Mouse (Mus musculus) midbrain, embryonic 10.5 days (tissue): ENCODE measurements around the gene Mapkap1. TPM values are rescaled to one million over a fixed set of nuclear protein-coding genes. Genes with fewer than 3 reads are reported as not detected.

Experiments used
- DNase-seq: peaks from one replicate; pipeline ENCODE4 v3.0.0-alpha.2; 2017; ENCODE audit warnings: low spot score
- H3K27ac ChIP-seq: fragments of 300-500 bp; sonication (generic); replicated peaks from 2 replicates; pipeline ENCODE4 v1.5.1; 2016; ENCODE audit warnings: mild to moderate bottlenecking
- H3K27me3 ChIP-seq: fragments of 300-500 bp; sonication (generic); 2 replicates; pipeline ENCODE4 v1.6.1; 2016; ENCODE audit warnings: low read depth, mild to moderate bottlenecking; ENCODE audit not compliant: poor library complexity, severe bottlenecking
- H3K36me3 ChIP-seq: fragments of 300-500 bp; sonication (generic); 2 replicates; pipeline ENCODE4 v1.6.1; 2016; ENCODE audit warnings: mild to moderate bottlenecking, moderate library complexity
- H3K4me1 ChIP-seq: fragments of 300-500 bp; sonication (generic); 2 replicates; pipeline ENCODE4 v1.6.1; 2016
- H3K4me3 ChIP-seq: fragments of 300-500 bp; sonication (generic); 2 replicates; pipeline ENCODE4 v1.5.1; 2016; ENCODE audit warnings: mild to moderate bottlenecking, moderate library complexity
- H3K9me3 ChIP-seq: fragments of 300-500 bp; sonication (generic); replicated peaks from 2 replicates; pipeline ENCODE4 v1.6.1; 2016; ENCODE audit warnings: mild to moderate bottlenecking
- WGBS: fragments of 180-500 bp; shearing (Covaris S2); methylation state at CpG from one replicate; pipeline ENCODE4 v1.1.7; 2016; 5-methylcytosine and 5-hydroxymethylcytosine counted together
- polyA plus RNA-seq: library from polyadenylated mRNA; unstranded; fragments of >200 nt; fragmentation: Nextera tagmentation; extraction: Ambion mirVana; gene quantifications from 2 replicates; pipeline ENCODE4 v1.2.1, GENCODE M21; 2016

Gene Mapkap1
- polyA plus RNA-seq, 1 experiment from 2014 or later, result 93.4 TPM

DNA sequence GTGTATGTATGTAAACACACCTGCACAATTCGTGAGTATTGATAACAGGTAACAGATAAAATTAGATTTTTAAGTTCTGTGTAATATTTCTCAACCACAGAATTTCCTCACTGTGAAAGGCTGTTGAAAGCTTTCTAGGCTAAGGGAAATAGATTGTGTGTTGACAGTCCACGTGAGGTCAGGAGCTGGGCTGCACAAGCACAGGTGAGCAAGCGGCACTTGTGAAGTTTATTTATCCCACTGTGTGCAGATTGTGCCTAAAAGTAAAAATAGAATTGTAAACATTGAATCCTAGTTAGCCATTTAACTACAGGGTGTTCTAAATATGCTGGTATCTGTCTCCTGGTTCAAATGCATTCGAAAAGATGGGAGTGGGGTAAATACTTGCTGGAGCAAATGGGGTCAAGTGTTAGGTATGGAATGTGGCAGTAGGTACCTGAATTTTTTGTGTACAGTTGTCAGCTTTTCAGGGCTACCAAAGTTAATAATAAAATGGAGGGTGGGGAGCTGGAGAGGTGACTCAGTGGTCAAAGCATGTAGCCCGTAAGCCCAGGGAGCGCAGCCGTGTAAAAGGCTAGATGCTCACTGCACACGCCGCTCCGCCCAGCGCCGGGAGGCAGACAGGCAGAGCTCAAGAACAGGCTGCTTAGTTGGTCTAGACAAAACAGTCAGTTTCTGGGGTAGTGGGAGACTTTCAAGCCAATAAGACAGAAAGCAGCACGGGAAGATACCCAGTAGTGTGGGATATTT is 138.2 kb downstream of the Mapkap1 start:
- H3K4me3 ChIP-seq, result no peak overlapping the region
- no peak overlapping the region for H3K27ac ChIP-seq
- 93% methylated on average over 13 of the region's 13 CpGs for WGBS
- H3K36me3 ChIP-seq, result no peaks in the 10 kb centered on the region
- DNase-seq, result no peak
- no peaks in the 10 kb centered on the region for H3K27me3 ChIP-seq
- peaks cover 6% of the 10 kb centered on the region for H3K4me1 ChIP-seq
- H3K9me3 ChIP-seq, result no peaks in the 10 kb centered on the region

DNA sequence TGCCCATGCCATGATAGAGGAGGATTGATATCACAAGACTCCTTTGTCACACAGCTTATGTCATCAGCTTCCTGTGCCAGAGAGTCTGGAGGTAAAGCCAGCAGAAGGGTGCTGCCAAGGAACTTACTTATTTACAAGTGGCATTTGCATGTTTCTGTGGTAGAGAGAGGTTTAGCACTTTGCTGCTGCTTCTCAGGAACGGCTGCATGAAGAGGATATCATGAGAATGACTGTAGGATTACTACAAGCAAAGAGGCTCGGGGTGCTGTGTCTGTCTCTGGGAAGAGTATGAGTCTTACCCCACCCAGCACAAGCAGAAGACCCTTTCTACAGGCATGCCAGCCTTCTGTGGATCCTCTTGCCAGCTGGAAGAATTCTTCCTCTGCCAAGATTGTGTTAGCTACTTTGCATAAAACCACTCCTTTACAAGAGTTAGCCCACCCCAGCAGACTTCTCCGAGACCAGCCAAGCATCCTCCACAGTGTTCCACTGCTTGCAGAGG is 139.7 kb downstream of the Mapkap1 start:
- Histone ChIP-seq H3K36me3 (no peaks in the 10 kb centered on the region), H3K27me3 (no peaks in the 10 kb centered on the region), H3K4me3 (no peak overlapping the region), H3K27ac (no peak overlapping the region), H3K4me1 (peaks cover 11% of the 10 kb centered on the region), H3K9me3 (no peaks in the 10 kb centered on the region)
- 87% methylated on average over 3 of the region's 3 CpGs for WGBS
- no peak for DNase-seq

DNA sequence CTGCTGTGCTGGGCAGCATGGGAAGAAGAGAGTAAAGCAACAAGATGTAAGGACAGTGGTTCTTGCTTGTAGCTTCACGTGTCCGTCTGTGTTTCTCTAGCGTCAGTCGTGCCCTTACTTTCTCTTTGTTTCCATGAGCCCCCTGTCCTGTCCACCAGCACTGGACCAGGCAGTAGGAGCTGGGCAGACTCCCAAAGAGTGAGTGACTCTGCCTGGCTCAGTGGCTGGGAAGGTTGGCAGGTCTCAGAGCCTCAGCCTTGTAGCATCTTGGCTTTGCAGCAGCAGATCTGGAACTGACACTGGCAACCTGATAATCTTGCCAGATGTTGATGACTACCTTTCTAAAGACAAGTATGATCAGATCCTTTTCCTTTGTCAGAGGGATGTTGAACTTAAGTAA is 140.9 kb downstream of the Mapkap1 start:
- no peak overlapping the region for H3K4me3 ChIP-seq
- H3K27ac ChIP-seq, result no peak overlapping the region
- peaks cover 14% of the 10 kb centered on the region for H3K4me1 ChIP-seq
- H3K9me3 ChIP-seq, result no peaks in the 10 kb centered on the region
- no peaks in the 10 kb centered on the region for H3K27me3 ChIP-seq
- H3K36me3 ChIP-seq, result no peaks in the 10 kb centered on the region
- no peak for DNase-seq
- 95% methylated on average over 4 of the region's 4 CpGs for WGBS

DNA sequence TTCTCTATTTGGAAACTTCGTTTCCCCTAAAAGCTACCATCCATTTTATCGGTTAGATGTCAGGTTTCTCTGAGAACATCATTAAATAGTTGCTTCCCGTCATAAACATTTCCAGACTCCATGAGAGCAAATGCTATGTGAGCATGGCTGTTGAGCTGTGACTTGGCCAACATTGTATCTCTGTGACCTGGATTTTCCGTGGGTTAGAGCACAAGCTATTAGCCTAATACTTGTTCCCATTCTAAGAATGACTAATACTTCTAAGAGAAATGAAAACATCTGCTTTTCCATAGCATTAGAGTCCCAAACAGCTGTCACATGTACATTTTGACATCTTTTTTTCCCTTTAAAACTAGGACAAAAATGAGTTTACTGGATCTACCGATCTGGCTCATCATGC is 142.4 kb downstream of the Mapkap1 start:
- Histone ChIP-seq H3K27ac (no peak overlapping the region), H3K4me1 (peaks cover 14% of the 10 kb centered on the region), H3K9me3 (no peaks in the 10 kb centered on the region), H3K4me3 (no peak overlapping the region), H3K27me3 (no peaks in the 10 kb centered on the region), H3K36me3 (no peaks in the 10 kb centered on the region)
- no peak for DNase-seq
- WGBS, result 92% methylated on average over 5 of the region's 5 CpGs

DNA sequence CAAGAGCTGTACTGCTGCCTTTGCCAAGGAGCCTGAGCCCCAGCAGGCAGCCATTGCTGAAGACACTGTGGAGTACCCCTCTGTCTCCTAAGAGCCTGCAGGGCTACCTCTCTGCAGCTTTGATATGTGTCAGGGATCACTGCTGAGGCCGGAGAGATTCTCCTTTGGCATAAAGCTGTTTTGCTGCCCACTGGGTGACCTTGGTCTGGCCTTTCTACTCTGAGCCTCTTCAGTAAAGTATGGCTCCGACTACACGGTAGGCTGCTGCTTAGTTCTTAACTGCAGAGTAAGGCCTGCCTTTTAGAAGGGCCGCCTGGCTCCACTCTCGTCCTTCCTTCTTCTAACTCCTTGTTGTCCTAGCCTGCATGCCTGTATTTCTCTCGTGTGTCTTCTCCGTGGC is 142.9 kb downstream of the Mapkap1 start:
- WGBS, result 65% methylated on average over 7 of the region's 7 CpGs

DNA sequence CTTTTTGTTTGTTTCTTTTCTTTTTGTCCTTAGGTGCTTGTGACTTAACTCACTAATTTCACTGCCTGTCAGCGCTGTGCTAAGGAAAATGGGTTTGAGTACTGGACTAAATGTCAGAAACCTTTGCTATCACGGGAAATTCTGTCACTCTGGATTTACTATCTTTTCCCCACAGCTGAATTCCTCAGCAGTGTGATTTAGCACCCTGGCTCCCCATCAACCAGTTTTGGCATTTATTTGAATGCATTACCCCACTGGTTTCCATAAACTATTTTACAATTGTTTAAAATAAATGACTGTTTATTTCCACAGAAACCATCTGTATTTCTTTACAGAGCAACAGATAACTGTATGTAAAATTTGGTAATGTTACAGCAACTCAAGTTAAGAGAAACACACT is 146.2 kb downstream of the Mapkap1 start:
- no peaks in the 10 kb centered on the region for H3K36me3 ChIP-seq
- 86% methylated on average over 2 of the region's 2 CpGs for WGBS

More for the DNA sequence above, 142.9 kb downstream of the Mapkap1 start:
- Histone ChIP-seq H3K36me3 (no peaks in the 10 kb centered on the region), H3K9me3 (no peaks in the 10 kb centered on the region), H3K4me1 (peaks cover 14% of the 10 kb centered on the region), H3K4me3 (no peak overlapping the region), H3K27me3 (no peaks in the 10 kb centered on the region), H3K27ac (0 out of 2 replicates have a peak overlapping the region, but pooled peaks have one; percentile 25)
- no peak for DNase-seq

DNA sequence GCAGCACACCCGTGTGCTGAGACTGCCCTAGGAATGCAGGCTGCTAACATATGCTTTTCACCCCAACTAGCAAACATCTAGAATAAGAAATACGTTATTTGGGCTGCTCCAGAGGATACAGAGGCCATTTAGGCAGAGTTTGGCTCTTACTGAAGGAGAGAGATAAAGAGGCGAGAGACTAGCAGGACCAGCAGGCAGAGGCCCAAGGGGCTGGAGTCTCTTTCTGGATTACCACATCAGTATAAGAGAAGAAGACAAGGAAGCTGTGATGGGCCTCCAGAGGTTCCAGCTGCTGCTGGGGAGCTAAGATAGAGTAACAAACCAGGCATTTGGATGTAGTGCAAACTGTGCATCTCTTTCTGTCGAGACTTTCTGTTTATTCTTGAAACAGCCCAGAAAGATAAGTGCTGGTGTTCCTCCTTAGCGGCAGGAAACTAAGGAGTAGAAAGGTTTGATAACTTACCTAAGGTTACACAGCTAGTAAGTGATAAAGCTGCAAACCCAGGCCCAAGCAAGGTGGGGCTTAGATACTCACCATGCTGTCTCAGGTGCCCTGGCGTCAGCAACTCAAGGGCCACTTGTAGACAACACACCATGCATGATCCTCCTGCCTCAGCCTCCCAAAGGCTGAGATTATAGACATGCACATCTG is 147.1 kb downstream of the Mapkap1 start:
- H3K27ac ChIP-seq, result no peak overlapping the region
- no peak overlapping the region for H3K4me3 ChIP-seq
- H3K27me3 ChIP-seq, result no peaks in the 10 kb centered on the region
- WGBS, result 92% methylated on average over 6 of the region's 6 CpGs
- no peaks in the 10 kb centered on the region for H3K36me3 ChIP-seq
- peaks cover 14% of the 10 kb centered on the region for H3K4me1 ChIP-seq
- DNase-seq, result no peak
- H3K9me3 ChIP-seq, result no peaks in the 10 kb centered on the region

More for the DNA sequence above, 146.2 kb downstream of the Mapkap1 start:
- H3K27me3 ChIP-seq, result no peaks in the 10 kb centered on the region
- H3K4me1 ChIP-seq, result peaks cover 14% of the 10 kb centered on the region
- H3K9me3 ChIP-seq, result no peaks in the 10 kb centered on the region
- no peak overlapping the region for H3K27ac ChIP-seq
- no peak overlapping the region for H3K4me3 ChIP-seq
- no peak for DNase-seq

DNA sequence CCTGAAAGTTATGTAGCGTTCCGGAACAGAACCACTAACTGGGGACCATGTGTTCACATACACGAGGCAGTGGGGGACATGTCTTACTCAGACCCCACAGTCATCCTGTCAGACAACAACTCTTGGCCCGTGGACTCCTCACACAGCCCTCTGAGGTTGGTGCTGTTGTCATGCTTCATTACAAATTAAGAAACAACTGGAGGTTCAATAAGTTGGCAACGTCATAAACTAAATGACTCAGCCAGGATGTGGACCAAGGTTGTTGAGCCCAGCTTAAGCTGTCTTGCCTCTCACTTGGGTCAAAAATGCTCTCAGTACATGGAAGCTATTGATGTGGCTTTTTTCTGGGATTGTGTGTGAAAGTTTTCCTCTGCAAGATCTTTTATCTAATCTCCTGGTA is 153.6 kb downstream of the Mapkap1 start:
- Histone ChIP-seq H3K27ac (no peak overlapping the region), H3K9me3 (no peaks in the 10 kb centered on the region), H3K4me1 (peaks cover 12% of the 10 kb centered on the region; the same call in 1 of the 2 replicates), H3K4me3 (no peak overlapping the region), H3K27me3 (no peaks in the 10 kb centered on the region), H3K36me3 (peaks cover 3% of the 10 kb centered on the region; the same call in 1 of the 2 replicates)
- DNase-seq, result no peak
- 93% methylated on average over 5 of the region's 5 CpGs for WGBS

DNA sequence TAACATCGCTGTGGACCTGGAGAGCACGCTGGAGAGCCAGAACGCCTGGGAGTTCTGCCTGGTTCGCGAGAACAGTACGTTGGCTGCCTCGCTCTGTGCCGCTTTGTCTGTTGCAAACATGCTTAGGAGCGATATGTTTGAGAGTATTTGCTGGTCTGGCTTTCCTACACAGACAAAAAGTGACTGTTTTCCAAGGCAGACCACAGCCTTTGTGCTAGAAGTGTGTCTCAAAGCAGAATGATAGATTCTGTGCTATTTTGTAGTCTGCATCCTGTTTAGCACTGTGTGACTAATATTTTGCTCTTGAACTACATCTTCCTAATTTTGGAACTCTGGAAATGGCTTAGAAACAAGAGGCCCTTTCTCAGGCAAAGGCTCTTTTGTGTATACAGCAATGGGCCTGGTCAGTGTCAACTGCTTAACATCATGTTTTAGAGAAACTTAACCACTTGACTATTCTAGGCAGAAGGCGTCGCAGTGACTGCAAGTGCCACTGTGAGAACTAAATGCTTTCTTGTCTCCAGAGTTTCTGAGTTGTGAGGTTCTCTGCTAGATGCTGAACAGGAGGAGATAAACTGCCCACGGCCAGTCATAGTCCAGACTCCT is 156.6 kb downstream of the Mapkap1 start:
- no peak overlapping the region for H3K27ac ChIP-seq
- 77% methylated on average over 12 of the region's 12 CpGs for WGBS

DNA sequence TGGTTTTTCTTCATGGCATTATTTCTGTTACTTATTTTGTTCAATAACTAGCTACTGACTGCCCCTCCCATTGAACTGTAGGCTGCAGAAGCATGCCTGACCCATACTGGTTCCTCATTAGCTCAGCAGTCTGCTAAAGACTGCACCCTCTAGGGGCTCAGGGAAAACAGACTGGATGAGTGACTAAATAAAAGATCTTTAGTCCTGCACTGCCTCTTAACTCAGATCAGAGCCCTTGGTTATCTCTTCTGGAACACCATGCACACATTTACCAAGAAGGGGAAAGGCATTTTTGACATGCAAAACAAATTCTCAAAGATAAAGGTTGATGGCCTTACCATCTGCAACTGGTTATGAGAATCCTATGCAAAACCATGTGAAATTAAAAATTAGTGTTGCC is 157.3 kb downstream of the Mapkap1 start:
- H3K9me3 ChIP-seq, result no peaks in the 10 kb centered on the region
- peaks cover 3% of the 10 kb centered on the region; the same call in 1 of the 2 replicates for H3K36me3 ChIP-seq
- peaks cover 23% of the 10 kb centered on the region for H3K27me3 ChIP-seq
- no peak overlapping the region for H3K27ac ChIP-seq
- H3K4me1 ChIP-seq, result peaks cover 12% of the 10 kb centered on the region
- DNase-seq, result no peak
- no peak overlapping the region for H3K4me3 ChIP-seq

More for the DNA sequence above, 156.6 kb downstream of the Mapkap1 start:
- Histone ChIP-seq H3K4me3 (no peak overlapping the region), H3K4me1 (peaks cover 12% of the 10 kb centered on the region; the same call in 1 of the 2 replicates), H3K9me3 (no peaks in the 10 kb centered on the region), H3K36me3 (peaks cover 3% of the 10 kb centered on the region; the same call in 1 of the 2 replicates), H3K27me3 (peaks cover 16% of the 10 kb centered on the region; the same call in 1 of the 2 replicates)
- DNase-seq, result no peak

DNA sequence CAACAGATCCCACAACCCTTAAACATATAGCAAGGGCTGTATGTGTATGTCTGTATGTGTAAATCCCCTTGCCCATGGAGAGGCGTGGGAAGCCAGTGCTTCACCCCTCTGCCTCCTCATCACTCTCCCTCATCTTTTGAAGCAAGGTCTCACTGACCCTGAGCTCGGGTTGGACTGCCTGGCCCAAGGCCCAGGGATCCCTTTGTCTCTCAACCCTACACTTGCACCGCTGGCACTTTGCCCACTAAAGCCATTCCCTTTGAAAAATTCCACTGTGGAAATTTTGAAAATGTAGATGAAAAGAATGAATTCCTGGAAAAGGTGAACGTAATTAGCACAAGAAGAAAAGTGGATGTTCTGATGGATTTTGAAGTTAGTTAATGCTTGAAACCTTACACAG is 159.6 kb downstream of the Mapkap1 start:
- Histone ChIP-seq H3K4me3 (no peak overlapping the region), H3K36me3 (peaks cover 3% of the 10 kb centered on the region; the same call in 1 of the 2 replicates), H3K9me3 (no peaks in the 10 kb centered on the region), H3K27me3 (peaks cover 34% of the 10 kb centered on the region), H3K4me1 (peaks cover 28% of the 10 kb centered on the region), H3K27ac (no peak overlapping the region)
- WGBS, result 89% methylated on average over 4 of the region's 4 CpGs
- no peak for DNase-seq

DNA sequence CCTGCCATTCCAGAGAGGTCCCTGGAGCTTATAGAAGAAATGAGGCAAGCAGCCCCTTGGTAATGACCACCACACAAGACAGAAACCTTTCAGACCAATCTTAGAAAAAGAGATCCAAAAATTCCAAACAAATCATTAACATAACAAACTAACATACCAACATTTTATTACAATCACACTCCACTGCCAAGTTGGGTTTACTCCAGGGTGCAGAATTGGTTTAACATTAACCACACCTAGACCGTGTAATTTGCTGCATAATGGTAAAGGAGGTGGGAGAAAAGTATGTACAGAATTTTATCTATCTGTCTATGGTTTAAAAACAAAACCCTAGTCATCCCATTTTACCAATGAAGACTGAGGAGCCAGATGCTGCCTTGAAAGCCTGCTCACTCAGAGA is 160.0 kb downstream of the Mapkap1 start:
- Histone ChIP-seq H3K27me3 (peaks cover 39% of the 10 kb centered on the region), H3K9me3 (no peaks in the 10 kb centered on the region), H3K4me1 (peaks cover 26% of the 10 kb centered on the region), H3K36me3 (peaks cover 3% of the 10 kb centered on the region; the same call in 1 of the 2 replicates), H3K4me3 (no peak overlapping the region), H3K27ac (no peak overlapping the region)
- no peak for DNase-seq
- 90% methylated on average over 1 of the region's 1 CpGs for WGBS
